Comparison of ENCODE assay signal across 9 mouse cellular contexts in genomic region chr6:120464406-120464939, GRCm38 (mm10). TPM values are rescaled to one million over a fixed set of nuclear protein-coding genes. Genes with fewer than 3 reads are reported as not detected.
DNase-seq lines count a peak whose midpoint lies in the region; ATAC-seq lines count a peak whose summit lies in the region.
"Had no signal": no experiment of that assay in that cellular context is flagged by ENCODE, and none has a peak within 500 bp of the region (broad histone marks: within the 10 kb centered on the region; RNA-seq: fewer than 3 reads in every experiment).

No protein-coding gene starts in this region.

- peak overlapping the region; percentile 84 for H3K4me2 ChIP-seq in heart, embryonic 14.5 days (ENCODE audit: low read length)
- H3K4me2 ChIP-seq in intestine, embryonic 14.5 days (ENCODE audit: low read length) = peak overlapping the region; percentile 65

- no peak for ATAC-seq in heart, embryonic 14.5 days (ENCODE audit: insufficient number of reproducible peaks, insufficient read depth, low FRiP score, low read depth)
- no peak for ATAC-seq in intestine, embryonic 14.5 days (replicated peaks; ENCODE audit: low FRiP score, low TSS enrichment, low read depth)

- H3K4me3 ChIP-seq in heart, embryonic 14.5 days (ENCODE audit: control insufficient read depth in 1 of 2, insufficient read depth in 1 of 2, low read depth in 1 of 2, low read length in 2 of 2) = peak overlapping the region in 1 of 2 experiments; percentile 60; a peak in 3 of 4 replicates
- peak overlapping the region; percentile 56 for H3K4me3 ChIP-seq in intestine, embryonic 14.5 days (ENCODE audit: low read depth, low read length)

- H3K4me1 ChIP-seq in heart, embryonic 14.5 days (ENCODE audit: control insufficient read depth in 2 of 2, insufficient read depth in 2 of 2, low read length in 2 of 2) = peaks cover 8 to 14% of the 10 kb centered on the region in 2 experiments
- peaks cover 12% of the 10 kb centered on the region for H3K4me1 ChIP-seq in intestine, embryonic 14.5 days (replicated peaks; ENCODE audit: control insufficient read depth, insufficient read depth, low read length)

- WGBS in heart, embryonic 14.5 days = 58% methylated on average over 9 of the region's 9 CpGs
- 46% methylated on average over 9 of the region's 9 CpGs for WGBS in intestine, embryonic 14.5 days

- H3K36me3 ChIP-seq in heart, embryonic 14.5 days (ENCODE audit: control insufficient read depth, insufficient read depth, low read length) = no peaks in the 10 kb centered on the region
- H3K36me3 ChIP-seq in intestine, embryonic 14.5 days (ENCODE audit: control insufficient read depth, insufficient read depth, low read length) = no peaks in the 10 kb centered on the region

- H3K9ac ChIP-seq in heart, embryonic 14.5 days (ENCODE audit: low read length) = no peak overlapping the region
- no peak overlapping the region for H3K9ac ChIP-seq in intestine, embryonic 14.5 days (ENCODE audit: low read length)

- no peak overlapping the region for H3K27ac ChIP-seq in heart, embryonic 14.5 days (replicated peaks in 1 of 2; ENCODE audit: control insufficient read depth in 1 of 2, insufficient read depth in 1 of 2, low read depth in 2 of 2, low read length in 2 of 2)
- H3K27ac ChIP-seq in intestine, embryonic 14.5 days (ENCODE audit: low read depth) = no peak overlapping the region

- no peak for DNase-seq in heart, adult 8-10 months (ENCODE audit: low spot score)
- DNase-seq in thymus, postnatal 25 days = peak; percentile 39
- DNase-seq in thymus, adult 18-20 months = no peak
- no peak for DNase-seq in intestine, embryonic 14.5 days (ENCODE audit: low spot score)
- DNase-seq in frontal cortex, postnatal 25 days (ENCODE audit: low spot score in 2 of 2) = no peak
- no peak for DNase-seq in frontal cortex, adult 2 months (ENCODE audit: extremely low spot score in 1 of 2, low spot score in 1 of 2)
- no peak for DNase-seq in lung, postnatal 25 days (ENCODE audit: low spot score)
- DNase-seq: cerebellum, adult 8-10 months had no signal

- H3K9me3 ChIP-seq in heart, embryonic 14.5 days (ENCODE audit: control insufficient read depth, low read length) = no peaks in the 10 kb centered on the region
- no peaks in the 10 kb centered on the region for H3K9me3 ChIP-seq in intestine, embryonic 14.5 days (ENCODE audit: control insufficient read depth, low read length)

- H3K27me3 ChIP-seq in heart, embryonic 14.5 days (ENCODE audit: control insufficient read depth, insufficient read depth, low read length) = peaks cover 29% of the 10 kb centered on the region
- peaks cover 41% of the 10 kb centered on the region for H3K27me3 ChIP-seq in intestine, embryonic 14.5 days (replicated peaks; ENCODE audit: control insufficient read depth, insufficient read depth, low read length)

RNA-seq across cellular contexts. Expression of gene Il17ra, which starts 1.4 kb away (rescaled TPM):
- polyA plus RNA-seq in heart, embryonic 14.5 days (2014; fragmentation: Nextera tagmentation; extraction: Ambion mirVana) = 1.8 and 2.3 TPM in 2 replicates
- total RNA-seq in heart, adult 8-10 months (2022) = 1 to 10 TPM; 2.4 to 5.1 (median 3.0) TPM
- 2.1 and 2.8 TPM in 2 replicates for polyA plus RNA-seq in intestine, embryonic 14.5 days (2014; fragmentation: Nextera tagmentation; extraction: Ambion mirVana)
- polyA plus RNA-seq in frontal cortex, adult 2 months (2012; rRNA removed) = 10.1 and 13.2 TPM in 2 replicates

RNA-seq across cellular contexts. Expression of gene Tmem121b, which starts 29.1 kb away (rescaled TPM):
- 0.04 and 0.07 TPM in 2 replicates for polyA plus RNA-seq in heart, embryonic 14.5 days (2014; fragmentation: Nextera tagmentation; extraction: Ambion mirVana)
- not detected for total RNA-seq in heart, adult 8-10 months (2022)
- 0.12 and 0.27 TPM in 2 replicates for polyA plus RNA-seq in intestine, embryonic 14.5 days (2014; fragmentation: Nextera tagmentation; extraction: Ambion mirVana)
- 28.7 and 31.8 TPM in 2 replicates for polyA plus RNA-seq in frontal cortex, adult 2 months (2012; rRNA removed)

Comparison
In these comparisons a context has a peak if more than half of its experiments do, and no peak if none do; other contexts are left out.
1. RNA of gene Tmem121b, which starts 29.1 kb away (polyA plus RNA-seq): 28.7 to 31.8 TPM in frontal cortex, adult 2 months; 0.12 to 0.27 TPM in intestine, embryonic 14.5 days and 0.04 to 0.07 TPM in heart, embryonic 14.5 days; every median in the first group is over 10 times any median in the second.